Mouse (Mus musculus) embryonic facial prominence, embryonic 13.5 days (tissue): ENCODE data around the gene Hs3st3a1. TPM values are rescaled to one million over a fixed set of nuclear protein-coding genes. Genes with fewer than 3 reads are reported as not detected.

Experiments used
- ATAC-seq: fragments of 200-750 bp; cut with Nextera tagmentation; 2 replicates; pipeline ENCODE4 v1.8.0; 2017; ENCODE audit warnings: low read depth; ENCODE audit not compliant: insufficient number of reproducible peaks, insufficient read depth, low FRiP score, low TSS enrichment
- H3K27ac ChIP-seq: fragments of 300-500 bp; sonication (generic); 2 replicates; pipeline ENCODE4 v1.5.1; 2015; ENCODE audit warnings: moderate library complexity, mild to moderate bottlenecking, inconsistent platforms
- H3K27me3 ChIP-seq: fragments of 300-500 bp; sonication (generic); 2 replicates; pipeline ENCODE4 v1.6.1; 2015; ENCODE audit warnings: mild to moderate bottlenecking, inconsistent platforms
- H3K36me3 ChIP-seq: fragments of 300-500 bp; sonication (generic); 2 replicates; pipeline ENCODE4 v1.6.1; 2015; ENCODE audit warnings: mild to moderate bottlenecking, inconsistent platforms
- H3K4me1 ChIP-seq: fragments of 300-500 bp; sonication (generic); 2 replicates; pipeline ENCODE4 v1.6.1; 2015; ENCODE audit warnings: inconsistent platforms
- H3K4me2 ChIP-seq: fragments of 300-500 bp; sonication (generic); 2 replicates; pipeline ENCODE4 v1.6.1; 2015; ENCODE audit warnings: moderate library complexity, mild to moderate bottlenecking, inconsistent platforms
- H3K4me3 ChIP-seq: fragments of 300-500 bp; sonication (generic); 2 replicates; pipeline ENCODE4 v1.5.1; 2015; ENCODE audit warnings: mild to moderate bottlenecking, inconsistent platforms
- H3K9ac ChIP-seq: fragments of 300-500 bp; sonication (generic); 2 replicates; pipeline ENCODE4 v1.6.1; 2015; ENCODE audit warnings: mild to moderate bottlenecking, inconsistent platforms
- H3K9me3 ChIP-seq: fragments of 300-500 bp; sonication (generic); 2 replicates; pipeline ENCODE4 v1.6.1; 2016; ENCODE audit warnings: inconsistent platforms
- WGBS: fragments of 180-500 bp; shearing (Covaris S2); methylation state at CpG from one replicate; pipeline ENCODE4 v1.1.7; 2015; ENCODE audit warnings: mixed read lengths; 5-methylcytosine and 5-hydroxymethylcytosine counted together
- polyA plus RNA-seq: library from polyadenylated mRNA; unstranded; fragments of >200 nt; fragmentation: Nextera tagmentation; extraction: Ambion mirVana; gene quantifications from 2 replicates; pipeline ENCODE4 v1.2.1, GENCODE M21; 2015

The Hs3st3a1 gene
- polyA plus RNA-seq, 1 experiment from 2014 or later, result 3.7 TPM

GRCm38 (mm10) chr11:64559388-64559787, 124.3 kb downstream of the Hs3st3a1 start:
- no peak overlapping the region for H3K4me2 ChIP-seq
- no peaks in the 10 kb centered on the region for H3K36me3 ChIP-seq
- ATAC-seq, result no peak
- H3K9me3 ChIP-seq, result no peaks in the 10 kb centered on the region
- H3K27me3 ChIP-seq, result no peaks in the 10 kb centered on the region
- H3K27ac ChIP-seq, result no peak overlapping the region
- 45% methylated on average over 1 of the region's 1 CpGs for WGBS
- no peak overlapping the region for H3K4me3 ChIP-seq
- no peaks in the 10 kb centered on the region for H3K4me1 ChIP-seq
- H3K9ac ChIP-seq, result no peak overlapping the region

GRCm38 (mm10) chr11:64560471-64560870, 125.3 kb downstream of the Hs3st3a1 start:
- Histone ChIP-seq H3K27ac (no peak overlapping the region), H3K9me3 (no peaks in the 10 kb centered on the region), H3K9ac (no peak overlapping the region), H3K4me2 (no peak overlapping the region), H3K27me3 (no peaks in the 10 kb centered on the region), H3K4me3 (no peak overlapping the region), H3K4me1 (no peaks in the 10 kb centered on the region), H3K36me3 (no peaks in the 10 kb centered on the region)
- WGBS, result 64% methylated on average over 2 of the region's 2 CpGs
- ATAC-seq, result no peak

GRCm38 (mm10) chr11:64562771-64563170, 127.6 kb downstream of the Hs3st3a1 start:
- no peaks in the 10 kb centered on the region for H3K4me1 ChIP-seq
- WGBS, result 42% methylated on average over 4 of the region's 4 CpGs
- H3K27me3 ChIP-seq, result no peaks in the 10 kb centered on the region
- H3K27ac ChIP-seq, result no peak overlapping the region
- no peak overlapping the region for H3K4me2 ChIP-seq
- H3K36me3 ChIP-seq, result no peaks in the 10 kb centered on the region
- no peak overlapping the region for H3K4me3 ChIP-seq
- H3K9ac ChIP-seq, result no peak overlapping the region
- no peak for ATAC-seq
- no peaks in the 10 kb centered on the region for H3K9me3 ChIP-seq

Other genes starting within 250 kb of the Hs3st3a1 start
- gene F930015N05Rik, start 1.3 kb downstream of the Hs3st3a1 start, polyA plus RNA-seq, result 1.0 and 2.5 TPM in 2 replicates